Mouse (Mus musculus) hindbrain, embryonic 12.5 days (tissue): Measurements from ENCODE around the gene Erbb4. TPM values are rescaled to one million over a fixed set of nuclear protein-coding genes. Genes with fewer than 3 reads are reported as not detected.
"Not testable (repeated sequence)": the region's sequence is repeated elsewhere in the genome, so short reads cannot be mapped to it uniquely, and the experiment has no call there.

Experiments
- ATAC-seq: fragments of 200-750 bp; cut with Nextera tagmentation; 2 replicates; pipeline ENCODE4 v1.8.0; 2017; ENCODE audit warnings: moderate TSS enrichment; ENCODE audit not compliant: low FRiP score
- H3K27ac ChIP-seq: fragments of 300-500 bp; sonication (generic); 2 replicates; pipeline ENCODE4 v1.5.1; 2016; ENCODE audit warnings: mild to moderate bottlenecking
- H3K27me3 ChIP-seq: fragments of 300-500 bp; sonication (generic); 2 replicates; pipeline ENCODE4 v1.6.1; 2016; ENCODE audit warnings: mild to moderate bottlenecking
- H3K36me3 ChIP-seq: fragments of 300-500 bp; sonication (generic); 2 replicates; pipeline ENCODE4 v1.6.1; 2016; ENCODE audit warnings: mild to moderate bottlenecking
- H3K4me1 ChIP-seq: fragments of 300-500 bp; sonication (generic); 2 replicates; pipeline ENCODE4 v1.6.1; 2016
- H3K4me2 ChIP-seq: fragments of 300-500 bp; sonication (generic); replicated peaks from 2 replicates; pipeline ENCODE4 v1.6.1; 2016; ENCODE audit warnings: mild to moderate bottlenecking
- H3K4me3 ChIP-seq: fragments of 300-500 bp; sonication (generic); 2 replicates; pipeline ENCODE4 v1.5.1; 2016; ENCODE audit warnings: mild to moderate bottlenecking
- H3K9ac ChIP-seq: fragments of 300-500 bp; sonication (generic); 2 replicates; pipeline ENCODE4 v1.6.1; 2016; ENCODE audit warnings: mild to moderate bottlenecking, moderate library complexity
- H3K9me3 ChIP-seq: fragments of 300-500 bp; sonication (generic); replicated peaks from 2 replicates; pipeline ENCODE4 v1.6.1; 2016; ENCODE audit warnings: mild to moderate bottlenecking
- WGBS: fragments of 180-500 bp; shearing (Covaris S2); methylation state at CpG from one replicate; pipeline ENCODE4 v1.1.7; 2016; 5-methylcytosine and 5-hydroxymethylcytosine counted together
- polyA plus RNA-seq: library from polyadenylated mRNA; unstranded; fragments of >200 nt; fragmentation: Nextera tagmentation; extraction: Ambion mirVana; gene quantifications from 2 replicates; pipeline ENCODE4 v1.2.1, GENCODE M21; 2016

The Erbb4 gene
- polyA plus RNA-seq, 1 experiment from 2014 or later, result 9.2 TPM

DNA sequence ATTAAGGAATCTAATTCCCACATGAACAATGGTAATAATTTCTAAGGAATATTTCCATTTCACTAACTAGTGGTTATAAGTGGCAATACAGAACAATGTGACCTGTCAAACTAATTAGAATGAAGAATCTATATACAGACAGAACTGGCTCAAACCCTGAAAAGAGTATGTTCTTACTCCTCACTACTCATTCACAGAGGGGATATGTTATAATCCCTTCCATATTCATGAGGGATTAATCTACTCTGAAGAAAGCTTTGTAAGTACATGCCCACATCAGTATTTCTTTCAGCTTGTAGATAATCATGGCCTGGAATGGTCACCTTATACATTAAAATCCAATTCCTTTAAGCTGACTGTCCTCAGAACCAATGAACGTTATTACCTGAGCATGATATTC, 276.3 kb downstream of the Erbb4 start:
- 82% methylated on average over 1 of the region's 1 CpGs for WGBS
- H3K27me3 ChIP-seq, result no peaks in the 10 kb centered on the region
- no peak overlapping the region for H3K4me3 ChIP-seq
- H3K4me1 ChIP-seq, result no peaks in the 10 kb centered on the region
- no peaks in the 10 kb centered on the region for H3K36me3 ChIP-seq
- no peak overlapping the region for H3K4me2 ChIP-seq
- ATAC-seq, result no peak
- H3K9ac ChIP-seq, result no peak overlapping the region
- H3K9me3 ChIP-seq, result no peaks in the 10 kb centered on the region
- no peak overlapping the region for H3K27ac ChIP-seq

DNA sequence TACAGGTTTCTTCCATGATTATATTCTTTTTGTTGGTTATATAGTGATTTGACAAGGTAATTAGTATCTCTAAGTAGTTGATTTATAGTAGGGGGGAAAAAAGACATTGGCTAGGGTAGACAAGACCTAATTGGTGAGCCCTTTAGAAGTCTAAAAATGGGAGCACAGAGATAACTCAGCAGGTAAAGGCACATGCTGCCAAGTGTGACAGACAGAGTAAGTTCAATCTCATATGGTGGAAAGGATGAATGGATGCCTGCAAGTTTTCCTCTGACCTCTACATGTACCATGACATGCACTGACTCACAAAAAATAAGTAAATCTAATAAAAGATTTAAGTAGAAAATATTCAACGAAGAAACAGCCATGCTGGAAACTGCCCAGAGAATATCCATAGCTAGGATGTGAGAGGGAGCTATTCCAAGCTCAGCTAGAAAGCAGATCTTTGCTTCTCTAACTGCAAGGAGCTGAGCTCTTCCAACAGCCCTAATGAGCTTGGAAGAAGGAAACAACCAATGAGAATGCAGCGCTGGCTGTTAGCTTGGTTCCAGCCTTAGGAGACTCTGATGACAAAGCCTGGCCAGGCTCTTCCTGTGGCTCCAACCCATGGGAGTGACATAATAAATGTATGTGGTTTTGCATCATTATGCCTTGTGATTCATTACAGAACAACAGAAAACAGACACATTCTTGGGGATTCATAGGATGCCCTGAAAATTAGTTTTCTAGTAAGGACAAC, 277.2 kb downstream of the Erbb4 start:
- ATAC-seq, result no peak
- Histone ChIP-seq H3K4me1 (no peaks in the 10 kb centered on the region), H3K4me2 (no peak overlapping the region), H3K9ac (no peak overlapping the region), H3K36me3 (no peaks in the 10 kb centered on the region), H3K9me3 (no peaks in the 10 kb centered on the region), H3K27ac (no peak overlapping the region), H3K4me3 (no peak overlapping the region), H3K27me3 (no peaks in the 10 kb centered on the region)
- 81% methylated on average over 2 of the region's 2 CpGs for WGBS

DNA sequence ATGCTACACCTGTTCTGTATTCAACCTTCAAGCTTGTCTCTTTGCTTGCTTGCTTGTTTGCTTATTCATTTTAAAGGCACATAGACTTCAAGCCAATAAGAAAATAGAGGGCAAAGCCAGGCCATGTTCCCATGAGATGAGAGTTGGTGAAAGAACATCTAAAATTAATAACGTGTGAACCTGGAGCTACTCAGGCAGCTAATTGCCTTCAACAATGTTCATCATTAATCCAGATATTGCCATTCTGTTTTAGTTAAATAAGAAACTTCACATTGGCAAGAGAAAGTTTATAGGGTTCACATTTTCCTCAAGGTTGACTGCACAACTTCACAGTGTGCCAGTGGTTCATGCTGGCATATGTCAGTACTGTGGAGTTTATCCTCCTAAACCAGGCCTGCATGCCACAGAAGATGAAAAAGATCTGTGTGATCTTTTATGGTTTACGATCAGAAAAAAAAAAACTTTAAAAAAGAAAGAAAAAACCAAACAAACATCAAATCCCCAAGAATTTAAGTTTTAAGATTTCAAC, 284.7 kb downstream of the Erbb4 start:
- H3K9ac ChIP-seq, result no peak overlapping the region
- no peaks in the 10 kb centered on the region for H3K4me1 ChIP-seq
- no peaks in the 10 kb centered on the region for H3K27me3 ChIP-seq
- no peak overlapping the region for H3K27ac ChIP-seq
- ATAC-seq, result no peak
- WGBS, result 78% methylated on average over 2 of the region's 2 CpGs
- no peaks in the 10 kb centered on the region for H3K9me3 ChIP-seq
- no peak overlapping the region for H3K4me3 ChIP-seq
- H3K36me3 ChIP-seq, result no peaks in the 10 kb centered on the region
- no peak overlapping the region for H3K4me2 ChIP-seq

DNA sequence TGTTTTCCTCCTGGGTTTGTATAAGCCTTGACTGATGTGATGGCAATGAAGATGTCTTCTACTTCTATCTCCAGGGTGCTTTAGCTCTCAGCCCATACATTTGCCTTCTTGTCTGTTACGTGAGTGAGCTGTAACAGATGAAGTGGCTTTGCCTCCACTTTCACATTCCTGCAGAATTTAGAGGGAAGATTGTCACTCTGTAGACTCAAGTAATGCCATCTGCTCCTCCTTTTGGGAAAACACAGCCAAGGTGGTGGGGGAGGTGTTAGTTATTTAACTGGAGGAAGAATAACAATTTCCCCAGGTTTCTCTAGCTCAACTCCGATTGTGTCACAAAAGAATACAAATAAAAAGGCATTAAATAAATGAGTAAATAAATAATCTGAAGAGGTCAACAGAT, 301.1 kb downstream of the Erbb4 start:
- H3K27me3 ChIP-seq, result no peaks in the 10 kb centered on the region
- H3K4me2 ChIP-seq, result no peak overlapping the region
- no peak overlapping the region for H3K27ac ChIP-seq
- ATAC-seq, result no peak
- H3K4me3 ChIP-seq, result no peak overlapping the region
- no peaks in the 10 kb centered on the region for H3K4me1 ChIP-seq
- WGBS, result 60% methylated on average over 2 of the region's 2 CpGs
- no peak overlapping the region for H3K9ac ChIP-seq
- H3K9me3 ChIP-seq, result no peaks in the 10 kb centered on the region
- no peaks in the 10 kb centered on the region for H3K36me3 ChIP-seq

DNA sequence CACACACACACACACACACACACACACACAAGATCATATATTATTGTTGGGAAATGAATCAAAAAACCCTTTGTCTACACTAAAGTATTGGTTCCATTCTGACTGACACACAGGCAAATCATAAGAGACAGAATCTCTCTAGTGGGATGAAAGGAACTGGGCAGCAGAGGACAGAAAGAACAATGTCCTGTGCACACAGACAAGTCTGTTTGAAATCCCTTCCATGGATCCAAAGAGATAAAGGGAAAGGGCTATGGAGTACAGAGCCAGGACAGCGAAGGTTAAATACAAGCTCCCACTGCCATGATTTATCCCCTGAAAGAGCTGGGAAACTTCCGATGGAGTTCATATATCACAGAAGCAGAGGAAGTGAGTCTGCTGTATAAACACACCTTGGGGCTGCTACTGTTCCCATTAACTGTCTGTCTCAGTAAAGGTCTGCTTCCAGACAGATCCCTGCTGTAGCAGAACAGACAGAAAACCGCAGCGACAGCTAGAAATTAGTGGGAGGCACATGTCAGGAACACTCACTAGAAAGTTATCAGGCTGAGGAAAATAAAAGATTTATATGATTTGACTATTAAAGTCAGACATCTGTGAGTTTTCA, 320.3 kb downstream of the Erbb4 start:
- H3K9ac ChIP-seq, result no peak overlapping the region
- no peaks in the 10 kb centered on the region for H3K36me3 ChIP-seq
- ATAC-seq, result no peak
- 51% methylated on average over 4 of the region's 4 CpGs for WGBS
- H3K27ac ChIP-seq, result 0 out of 2 replicates have a peak overlapping the region, but pooled peaks have one; percentile 31
- H3K9me3 ChIP-seq, result no peaks in the 10 kb centered on the region
- H3K4me1 ChIP-seq, result peaks cover 10% of the 10 kb centered on the region; the same call in 1 of the 2 replicates
- H3K4me3 ChIP-seq, result no peak overlapping the region
- no peaks in the 10 kb centered on the region for H3K27me3 ChIP-seq
- no peak overlapping the region for H3K4me2 ChIP-seq

DNA sequence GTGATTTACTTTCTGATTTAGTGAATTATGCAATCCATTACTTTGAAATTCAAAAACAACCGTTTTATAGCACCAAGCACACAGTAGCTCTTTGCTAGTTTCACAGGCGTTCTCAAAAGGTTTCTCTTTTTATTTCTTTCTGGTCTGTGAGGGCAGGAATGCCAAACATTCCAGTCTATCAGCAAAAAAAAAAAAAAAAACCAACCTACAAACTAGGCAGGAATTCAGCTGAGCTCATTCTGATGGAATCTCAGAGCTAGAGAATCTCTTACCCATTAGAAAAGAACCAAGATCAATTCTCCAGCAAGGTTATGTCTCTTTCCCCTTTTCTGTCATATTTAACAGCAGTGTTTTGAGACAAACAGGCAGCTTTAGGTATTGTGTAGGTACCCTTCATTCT, 327.2 kb downstream of the Erbb4 start:
- H3K4me3 ChIP-seq, result no peak overlapping the region
- 25% methylated on average over 2 of the region's 2 CpGs for WGBS
- H3K4me1 ChIP-seq, result no peaks in the 10 kb centered on the region
- no peak overlapping the region for H3K27ac ChIP-seq
- H3K9ac ChIP-seq, result no peak overlapping the region
- no peak for ATAC-seq
- H3K27me3 ChIP-seq, result no peaks in the 10 kb centered on the region
- H3K4me2 ChIP-seq, result no peak overlapping the region
- H3K9me3 ChIP-seq, result no peaks in the 10 kb centered on the region
- H3K36me3 ChIP-seq, result no peaks in the 10 kb centered on the region

DNA sequence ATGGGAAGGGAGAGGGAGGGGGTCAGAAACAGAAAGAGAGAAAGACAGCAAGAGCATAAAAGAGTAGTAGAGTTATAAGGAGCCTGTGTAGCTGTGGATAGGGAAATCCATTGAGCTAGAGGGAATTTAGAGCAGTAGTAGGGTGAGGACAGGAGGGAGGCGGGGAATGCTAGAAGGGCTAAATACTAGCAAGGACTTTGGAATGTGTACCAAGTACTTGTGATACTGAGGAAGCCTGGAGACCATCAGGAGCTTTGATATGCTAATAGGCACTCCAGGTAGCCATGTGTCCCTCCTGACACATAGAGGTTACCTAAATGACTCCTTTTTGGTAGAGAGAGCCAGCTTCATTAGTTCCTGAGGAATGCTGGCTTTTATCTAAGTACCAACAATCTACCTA, 327.8 kb downstream of the Erbb4 start:
- WGBS, result 87% methylated on average over 1 of the region's 1 CpGs
- Histone ChIP-seq H3K9ac (no peak overlapping the region), H3K27ac (no peak overlapping the region), H3K9me3 (no peaks in the 10 kb centered on the region), H3K27me3 (no peaks in the 10 kb centered on the region), H3K4me3 (no peak overlapping the region), H3K4me1 (no peaks in the 10 kb centered on the region), H3K4me2 (no peak overlapping the region), H3K36me3 (no peaks in the 10 kb centered on the region)
- no peak for ATAC-seq

DNA sequence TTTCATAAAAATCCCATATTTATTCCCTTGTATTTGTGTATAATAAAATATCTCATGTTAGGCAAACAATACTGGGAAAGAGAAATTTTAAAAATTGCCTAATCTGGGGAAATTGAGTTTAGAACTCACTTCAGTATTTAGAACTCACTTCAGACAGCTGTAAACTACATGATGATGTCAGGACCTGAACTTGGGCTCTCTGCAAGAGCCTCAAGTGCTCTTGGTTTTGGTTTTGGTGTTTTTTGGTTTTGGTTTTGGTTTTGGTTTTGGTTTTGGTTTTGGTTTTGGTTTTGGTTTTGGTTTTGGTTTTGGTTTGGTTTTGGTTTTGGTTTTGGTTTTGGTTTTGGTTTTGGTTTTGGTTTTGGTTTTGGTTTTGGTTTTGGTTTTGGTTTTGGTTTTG, 341.8 kb downstream of the Erbb4 start:
- H3K27me3 ChIP-seq, H3K27ac ChIP-seq, H3K4me1 ChIP-seq, H3K36me3 ChIP-seq, H3K4me2 ChIP-seq, H3K4me3 ChIP-seq, H3K9ac ChIP-seq, ATAC-seq, H3K9me3 ChIP-seq: not testable (repeated sequence)

DNA sequence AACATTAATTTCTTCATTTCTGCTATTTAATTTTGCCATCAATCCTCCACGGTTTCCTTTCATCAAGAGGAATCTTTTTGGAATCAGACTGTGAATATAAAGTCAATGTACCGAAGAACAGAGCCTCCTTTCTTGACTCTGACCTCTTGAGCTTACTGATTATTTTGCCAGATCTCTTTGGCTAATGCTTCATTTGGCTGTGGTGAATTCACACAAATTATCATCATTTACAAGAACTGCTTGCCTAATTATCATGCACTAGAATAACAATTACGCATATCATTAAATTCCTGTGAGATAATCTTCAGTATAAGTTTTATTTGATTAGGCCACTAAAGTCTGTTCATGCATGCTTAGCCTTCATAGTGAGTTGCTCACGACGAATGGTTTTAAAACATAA, 345.4 kb downstream of the Erbb4 start:
- Histone ChIP-seq H3K9ac (no peak overlapping the region), H3K27ac (no peak overlapping the region), H3K36me3 (no peaks in the 10 kb centered on the region), H3K9me3 (no peaks in the 10 kb centered on the region), H3K4me1 (0 out of 2 replicates have a peak, but pooled peaks cover 2% of the 10 kb centered on the region), H3K4me3 (no peak overlapping the region), H3K27me3 (no peaks in the 10 kb centered on the region), H3K4me2 (no peak overlapping the region)
- 82% methylated on average over 5 of the region's 5 CpGs for WGBS
- ATAC-seq, result no peak

DNA sequence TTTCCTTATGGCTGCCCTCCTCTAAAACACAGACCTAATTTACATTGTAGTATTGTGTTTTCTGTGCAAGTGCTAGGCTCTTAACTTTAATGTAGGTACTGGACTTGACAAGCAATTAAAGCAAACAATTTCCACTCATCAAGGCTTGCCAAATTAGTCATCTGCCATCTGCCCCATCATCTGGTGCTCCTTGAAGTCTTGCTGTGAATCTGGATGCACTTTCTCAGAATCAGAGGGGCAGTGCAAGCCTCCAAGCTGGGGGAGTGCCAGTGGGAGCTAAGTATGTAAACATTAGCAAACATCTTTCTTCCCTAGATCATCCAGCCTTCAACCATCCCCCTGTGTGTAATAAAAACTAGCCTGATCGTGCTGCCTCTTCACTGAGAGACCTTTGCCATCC, 358.9 kb downstream of the Erbb4 start:
- ATAC-seq, result 0 out of 2 replicates have a peak, but pooled peaks have one; percentile 43
- no peak overlapping the region for H3K4me3 ChIP-seq
- no peaks in the 10 kb centered on the region for H3K36me3 ChIP-seq
- no peak overlapping the region for H3K4me2 ChIP-seq
- 30% methylated on average over 1 of the region's 1 CpGs for WGBS
- H3K27ac ChIP-seq, result 0 out of 2 replicates have a peak overlapping the region, but pooled peaks have one; percentile 17
- no peak overlapping the region for H3K9ac ChIP-seq
- H3K4me1 ChIP-seq, result 0 out of 2 replicates have a peak, but pooled peaks cover 3% of the 10 kb centered on the region
- no peaks in the 10 kb centered on the region for H3K27me3 ChIP-seq
- H3K9me3 ChIP-seq, result no peaks in the 10 kb centered on the region

DNA sequence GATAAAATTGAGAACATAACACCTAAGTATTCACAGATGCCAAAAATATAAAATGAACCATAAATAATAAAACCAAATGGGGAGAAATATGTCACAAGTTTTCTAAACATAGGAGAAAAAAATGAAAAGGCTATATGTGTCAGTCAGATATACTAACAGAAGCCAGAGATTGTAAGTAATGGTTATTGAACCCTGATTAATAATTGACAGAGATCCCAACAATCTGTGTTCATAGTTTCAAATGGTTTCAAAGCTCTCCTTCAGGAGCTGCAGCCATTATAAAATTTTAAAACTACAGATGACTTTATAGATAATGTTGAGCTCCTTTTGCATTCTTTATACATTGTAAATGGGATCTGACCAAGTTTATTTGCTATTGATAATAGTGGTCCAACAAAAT, 426.4 kb downstream of the Erbb4 start:
- no peak overlapping the region for H3K4me2 ChIP-seq
- H3K4me1 ChIP-seq, result no peaks in the 10 kb centered on the region
- no peaks in the 10 kb centered on the region for H3K27me3 ChIP-seq
- H3K36me3 ChIP-seq, result no peaks in the 10 kb centered on the region
- H3K9ac ChIP-seq, result no peak overlapping the region
- H3K27ac ChIP-seq, result no peak overlapping the region
- ATAC-seq, result no peak
- H3K4me3 ChIP-seq, result no peak overlapping the region
- H3K9me3 ChIP-seq, result no peaks in the 10 kb centered on the region

DNA sequence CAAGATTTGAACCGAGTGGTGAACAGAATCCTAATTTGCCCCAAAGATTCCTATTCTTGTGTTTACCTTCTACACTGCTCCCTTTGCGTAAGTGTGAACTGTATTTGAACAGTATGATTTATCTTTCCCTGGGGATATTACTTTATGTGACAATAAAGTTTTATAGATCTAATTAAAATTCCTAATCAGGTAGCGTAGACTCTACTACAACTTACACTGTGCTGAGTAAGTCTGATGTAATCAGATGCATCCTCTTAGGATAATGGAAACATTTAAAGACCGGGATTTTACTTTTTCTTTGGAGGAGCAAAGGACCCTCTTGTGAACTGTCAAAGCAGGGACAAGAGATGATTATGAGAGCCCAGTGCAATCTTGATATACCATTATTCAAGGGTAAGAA, 433.2 kb downstream of the Erbb4 start:
- H3K4me3 ChIP-seq, result no peak overlapping the region
- H3K4me1 ChIP-seq, result no peaks in the 10 kb centered on the region
- no peaks in the 10 kb centered on the region for H3K27me3 ChIP-seq
- H3K4me2 ChIP-seq, result no peak overlapping the region
- no peak overlapping the region for H3K27ac ChIP-seq
- WGBS, result 90% methylated on average over 4 of the region's 4 CpGs
- no peaks in the 10 kb centered on the region for H3K9me3 ChIP-seq
- no peak for ATAC-seq
- no peaks in the 10 kb centered on the region for H3K36me3 ChIP-seq
- no peak overlapping the region for H3K9ac ChIP-seq
